Mouse (Mus musculus) MEL (cell line): Measurements from ENCODE around the gene Soat2. TPM values are rescaled to one million over a fixed set of nuclear protein-coding genes. Genes with fewer than 3 reads are reported as not detected.

Source experiments
- DNase-seq: peaks from one replicate; pipeline ENCODE4 v3.0.0; 2011; ENCODE audit warnings: low read depth, low spot score
- H3K27ac ChIP-seq: 2 replicates; pipeline ENCODE4 v1.5.1; 2012; ENCODE audit warnings: low read depth, mild to moderate bottlenecking, control low read depth, low read length, moderate library complexity; ENCODE audit not compliant: control insufficient read depth
- H3K27me3 ChIP-seq, 2 experiments: fragments of 150-350 bp in 1 of 2; sonication (generic) in 1 of 2; 2 replicates each; pipeline ENCODE4 v1.6.1; 2012; ENCODE audit warnings: low read length in 2 of 2, mild to moderate bottlenecking in 2 of 2, improper control_type of control experiment in 1 of 2, moderate library complexity in 1 of 2; ENCODE audit not compliant: insufficient read depth in 2 of 2, control insufficient read depth in 1 of 2
- H3K36me3 ChIP-seq, 2 experiments: 2 replicates each; pipeline ENCODE4 v1.6.1; 2012 to 2014; ENCODE audit warnings: low read length in 2 of 2, improper control_type of control experiment in 1 of 2, inconsistent platforms in 1 of 2, mild to moderate bottlenecking in 1 of 2; ENCODE audit not compliant: insufficient read depth in 2 of 2, control insufficient read depth in 1 of 2
- H3K4me1 ChIP-seq, 2 experiments: fragments of 150-350 bp in 1 of 2; sonication (generic) in 1 of 2; 2 replicates each; pipeline ENCODE4 v1.6.1; 2012; ENCODE audit warnings: low read length in 2 of 2, improper control_type of control experiment in 1 of 2, mild to moderate bottlenecking in 1 of 2; ENCODE audit not compliant: insufficient read depth in 2 of 2, control insufficient read depth in 1 of 2
- H3K4me3 ChIP-seq, 2 experiments: fragments of 150-350 bp in 1 of 2; sonication (generic) in 1 of 2; 2 replicates each; pipeline ENCODE4 v1.5.1; 2012; ENCODE audit warnings: low read depth in 2 of 2, low read length in 2 of 2, mild to moderate bottlenecking in 2 of 2, moderate library complexity in 2 of 2, control low read depth in 1 of 2, improper control_type of control experiment in 1 of 2; ENCODE audit not compliant: control insufficient read depth in 1 of 2, insufficient read depth in 1 of 2
- H3K79me2 ChIP-seq: 2 replicates; pipeline ENCODE4 v1.6.1; 2012; ENCODE audit warnings: mild to moderate bottlenecking, low read length, moderate library complexity; ENCODE audit not compliant: control insufficient read depth, poor library complexity, insufficient read depth
- H3K9ac ChIP-seq: 2 replicates; pipeline ENCODE4 v1.6.1; 2012; ENCODE audit warnings: low read depth, mild to moderate bottlenecking, control low read depth, low read length, moderate library complexity; ENCODE audit not compliant: control insufficient read depth, poor library complexity, severe bottlenecking
- H3K9me3 ChIP-seq: fragments of 150-350 bp; sonication (generic); replicated peaks from 2 replicates; pipeline ENCODE4 v1.6.1; 2012; ENCODE audit warnings: mild to moderate bottlenecking, low read length, improper control_type of control experiment, moderate library complexity; ENCODE audit not compliant: insufficient read depth
- CHD2 ChIP-seq: IDR thresholded peaks from 2 replicates; pipeline ENCODE4 v1.6.1; 2011; ENCODE audit warnings: low read length, improper control_type of control experiment
- CTCF ChIP-seq, 3 experiments: IDR thresholded peaks in 2 of 3; conservative IDR thresholded peaks in 1 of 3; 2 replicates each; pipeline ENCODE4 v1.5.1; 2011 to 2012; ENCODE audit warnings: low read length in 3 of 3, low read depth in 2 of 3, mild to moderate bottlenecking in 2 of 3, improper control_type of control experiment in 1 of 3, inconsistent platforms in 1 of 3, mixed read lengths in 1 of 3, moderate library complexity in 1 of 3; ENCODE audit not compliant: control insufficient read depth in 1 of 3, insufficient read depth in 1 of 3, poor library complexity in 1 of 3, severe bottlenecking in 1 of 3
- EP300 ChIP-seq, 2 experiments: IDR thresholded peaks; 2 replicates each; pipeline ENCODE4 v1.6.1; 2011; ENCODE audit warnings: improper control_type of control experiment in 2 of 2, low read length in 2 of 2, low read depth in 1 of 2, mild to moderate bottlenecking in 1 of 2
- ETS1 ChIP-seq: IDR thresholded peaks from 2 replicates; pipeline ENCODE4 v1.6.1; 2012; ENCODE audit warnings: low read depth, mild to moderate bottlenecking, inconsistent platforms, low read length, improper control_type of control experiment, moderate library complexity
- MAZ ChIP-seq: IDR thresholded peaks from 2 replicates; pipeline ENCODE4 v1.6.1; 2012; ENCODE audit warnings: low read depth, mild to moderate bottlenecking, inconsistent platforms, low read length, improper control_type of control experiment
- MXI1 ChIP-seq: IDR thresholded peaks from 2 replicates; pipeline ENCODE4 v1.6.1; 2011; ENCODE audit warnings: mild to moderate bottlenecking, low read depth, low read length, improper control_type of control experiment
- MYB ChIP-seq: IDR thresholded peaks from 2 replicates; pipeline ENCODE4 v1.6.1; 2011; ENCODE audit warnings: mild to moderate bottlenecking, low read depth, low read length, improper control_type of control experiment
- MYC ChIP-seq: IDR thresholded peaks from 2 replicates; pipeline ENCODE4 v1.6.1; 2011; ENCODE audit warnings: low read depth, mild to moderate bottlenecking, low read length, improper control_type of control experiment, moderate library complexity
- SIN3A ChIP-seq: IDR thresholded peaks from 2 replicates; pipeline ENCODE4 v1.6.1; 2012; ENCODE audit warnings: low read length, improper control_type of control experiment, inconsistent platforms
- SMC3 ChIP-seq: IDR thresholded peaks from 2 replicates; pipeline ENCODE4 v1.6.1; 2011; ENCODE audit warnings: low read depth, low read length, improper control_type of control experiment
- TAL1 ChIP-seq: IDR thresholded peaks from 2 replicates; pipeline ENCODE4 v1.6.1; 2012; ENCODE audit warnings: mild to moderate bottlenecking, inconsistent platforms, low read length, moderate library complexity, mixed read lengths
- TBP ChIP-seq: IDR thresholded peaks from 2 replicates; pipeline ENCODE4 v1.8.0; 2011; ENCODE audit warnings: low read depth, low read length, improper control_type of control experiment
- TCF12 ChIP-seq: IDR thresholded peaks from 2 replicates; pipeline ENCODE4 v1.6.1; 2014; ENCODE audit warnings: low read depth, mild to moderate bottlenecking, inconsistent platforms, low read length, improper control_type of control experiment, moderate library complexity
- UBTF ChIP-seq: IDR thresholded peaks from 2 replicates; pipeline ENCODE4 v1.6.1; 2012; ENCODE audit warnings: low read depth, mild to moderate bottlenecking, inconsistent platforms, low read length, improper control_type of control experiment, moderate library complexity, borderline replicate concordance; ENCODE audit not compliant: insufficient read depth
- USF1 ChIP-seq: IDR thresholded peaks from 2 replicates; pipeline ENCODE4 v1.6.1; 2014; ENCODE audit warnings: low read depth, mild to moderate bottlenecking, inconsistent platforms, low read length, improper control_type of control experiment, moderate library complexity
- USF2 ChIP-seq, 2 experiments: IDR thresholded peaks; 2 replicates each; pipeline ENCODE4 v1.6.1; 2011 to 2012; ENCODE audit warnings: improper control_type of control experiment in 2 of 2, low read length in 2 of 2, borderline replicate concordance in 1 of 2, inconsistent platforms in 1 of 2, low read depth in 1 of 2, mild to moderate bottlenecking in 1 of 2; ENCODE audit not compliant: insufficient read depth in 1 of 2
- ZNF384 ChIP-seq: IDR thresholded peaks from 2 replicates; pipeline ENCODE4 v1.6.1; 2012; ENCODE audit warnings: low read depth, mild to moderate bottlenecking, inconsistent platforms, low read length, improper control_type of control experiment
- polyA plus RNA-seq, 2 experiments: library from polyadenylated mRNA; stranded (reverse) in 1 of 2; unstranded in 1 of 2; fragments of >175 nt in 1 of 2; fragments of >200 nt in 1 of 2; gene quantifications; 2 replicates each; pipeline versions ENCODE4 v1.2.1 to v1.2.4; 2012; ENCODE audit warnings: low replicate concordance in 2 of 2, low read depth in 1 of 2; ENCODE audit not compliant: insufficient read length in 2 of 2, insufficient read depth in 1 of 2, missing spikeins in 1 of 2
- total RNA-seq: library from RNA; depleted of rRNA; stranded (reverse); fragments of 300-350 nt; gene quantifications from 2 replicates; pipeline ENCODE4 v1.2.3, GENCODE M21; 2012

The Soat2 gene
- total and polyA plus RNA-seq, 3 experiments = 20.0 to 44.8 TPM; not detected in 1

- Histone ChIP-seq H3K4me1 (no peaks in the 10 kb centered on the region), H3K4me3 (no peak overlapping the region), H3K27me3 (no peaks in the 10 kb centered on the region), H3K27ac (no peak overlapping the region), H3K36me3 (peaks cover 0 to 5% of the 10 kb centered on the region in 2 experiments; a peak in 2 of 4 replicates), H3K9ac (no peak overlapping the region)
- DNase-seq = no peak
- TF ChIP-seq MYC (no peak), ZNF384 (no peak), USF1 (no peak), CTCF (IDR thresholded peaks at IDR 0.05 in 2 of 3, conservative IDR thresholded peaks at IDR 0.05 in 1 of 3; ENCODE audit: control insufficient read depth in 1 of 3, insufficient read depth in 1 of 3, low read depth in 2 of 3, low read length in 3 of 3, poor library complexity in 1 of 3, severe bottlenecking in 1 of 3) (no peak), SMC3 (no peak), TBP (no peak), CHD2 (no peak), USF2 (IDR thresholded peaks at IDR 0.05; ENCODE audit: borderline replicate concordance in 1 of 2, insufficient read depth in 1 of 2, low read depth in 1 of 2, low read length in 2 of 2) (no peak), TCF12 (no peak), MAZ (no peak), TAL1 (no peak), MYB (no peak), SIN3A (no peak), ETS1 (no peak), MXI1 (no peak)
- TF ChIP-seq, all 39 proteins: peak for 0
- Histone ChIP-seq H3K9me3 (no peaks in the 10 kb centered on the region), H3K79me2 (no peaks in the 10 kb centered on the region)
Observed at GRCm38 (mm10) chr15:102118591-102118990, 31.7 kb upstream of the Soat2 start.

- peaks cover 0 to 5% of the 10 kb centered on the region in 2 experiments; a peak in 2 of 4 replicates for H3K36me3 ChIP-seq
- TF ChIP-seq UBTF (no peak), USF2 (IDR thresholded peaks at IDR 0.05; ENCODE audit: borderline replicate concordance in 1 of 2, insufficient read depth in 1 of 2, low read depth in 1 of 2, low read length in 2 of 2) (no peak), EP300 (IDR thresholded peaks at IDR 0.05; ENCODE audit: low read depth in 1 of 2, low read length in 2 of 2) (no peak), SMC3 (no peak)
- no peak overlapping the region for H3K4me3 ChIP-seq
Observed at GRCm38 (mm10) chr15:102119121-102119830, 31.1 kb upstream of the Soat2 start.

More at GRCm38 (mm10) chr15:102119121-102119830, 31.1 kb upstream of the Soat2 start:
- Histone ChIP-seq H3K27me3 (no peaks in the 10 kb centered on the region), H3K9me3 (no peaks in the 10 kb centered on the region), H3K4me1 (no peaks in the 10 kb centered on the region), H3K9ac (no peak overlapping the region), H3K27ac (no peak overlapping the region), H3K79me2 (no peaks in the 10 kb centered on the region)
- no peak for DNase-seq
